Mouse (Mus musculus): ENCODE results near the gene Elobl. TPM values are rescaled to one million over a fixed set of nuclear protein-coding genes. Genes with fewer than 3 reads are reported as not detected.

Gene Elobl
- total and polyA plus RNA-seq, 3 experiments, result not detected

DNA sequence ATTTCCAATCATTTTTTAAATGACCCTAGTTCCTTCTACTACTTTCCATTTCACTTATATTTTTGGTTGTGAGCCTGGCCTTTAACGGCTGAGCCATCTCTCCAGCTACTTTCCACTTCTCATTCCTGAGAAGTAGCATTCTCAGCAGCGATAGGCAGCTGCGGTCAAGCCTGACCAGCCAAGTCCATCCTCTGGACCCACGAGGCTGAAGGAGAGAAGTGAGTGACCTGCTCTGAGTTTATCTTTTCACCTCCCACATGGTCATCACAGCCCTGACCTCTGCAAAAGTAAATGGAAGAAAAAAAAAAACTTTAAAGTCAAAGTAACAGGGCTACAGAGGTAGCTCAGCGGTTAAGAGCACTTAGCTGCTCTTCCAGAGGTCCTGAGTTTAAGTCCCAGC is 40.2 kb downstream of the Elobl start:
- no peaks in the 10 kb centered on the region for H3K4me1 ChIP-seq (ENCODE audit: control insufficient read depth in 1 of 2, insufficient read depth in 2 of 2)
- H3K27ac ChIP-seq (ENCODE audit: insufficient read depth, low read depth), result no peak overlapping the region
- H3K4me2 ChIP-seq (ENCODE audit: insufficient read depth, low read depth, poor library complexity, severe bottlenecking), result no peak overlapping the region
- no peak for DNase-seq (ENCODE audit: extremely low read depth)
- in situ Hi-C loops (cut with MboI; ENCODE audit: low pct_ligation_motif_present, low pct_unique_long_range_greater_than_20kb, low sequenced_read_pairs), result no loop called here
- no peak overlapping the region for H3K4me3 ChIP-seq (replicated peaks in 1 of 3; ENCODE audit: low read depth in 2 of 3, low read length in 2 of 3, poor library complexity in 1 of 3)
- no peak overlapping the region for H3K9ac ChIP-seq (ENCODE audit: insufficient read depth, low read depth)
- peaks cover 75 to 90% of the 10 kb centered on the region in 2 experiments for H3K36me3 ChIP-seq (replicated peaks in 1 of 2; ENCODE audit: control insufficient read depth in 1 of 2, insufficient read depth in 1 of 2, low read length in 1 of 2)
- H3K9me3 ChIP-seq (replicated peaks; ENCODE audit: low read length), result no peaks in the 10 kb centered on the region
- H3K79me2 ChIP-seq (replicated peaks; ENCODE audit: control insufficient read depth, extremely low read depth, insufficient read depth, poor library complexity, severe bottlenecking), result no peaks in the 10 kb centered on the region
- TF ChIP-seq SIN3A (IDR thresholded peaks at IDR 0.05; ENCODE audit: low read length), result no peak
- no peak for TF ChIP-seq KAT2A (IDR thresholded peaks at IDR 0.05; ENCODE audit: insufficient replicate concordance, low read length)
- TF ChIP-seq JUN (IDR thresholded peaks at IDR 0.05; ENCODE audit: insufficient read depth, low read depth, low read length), result no peak
- TF ChIP-seq CHD1 (IDR thresholded peaks at IDR 0.05; ENCODE audit: low read depth, low read length), result no peak
- no peak for TF ChIP-seq ELF1 (IDR thresholded peaks at IDR 0.05; ENCODE audit: low read depth, low read length)
- TF ChIP-seq MYC (IDR thresholded peaks at IDR 0.05; ENCODE audit: low read depth, low read length), result no peak
- TF ChIP-seq PAX5 (IDR thresholded peaks at IDR 0.05; ENCODE audit: low read length), result no peak
- TF ChIP-seq MAZ (IDR thresholded peaks at IDR 0.05; ENCODE audit: low read depth, low read length), result no peak
- TF ChIP-seq ETS1 (conservative IDR thresholded peaks at IDR 0.05; ENCODE audit: low read depth, low read length), result no peak
- TF ChIP-seq IRF4 (IDR thresholded peaks at IDR 0.05; ENCODE audit: low read depth, low read length), result no peak
- TF ChIP-seq MXI1 (IDR thresholded peaks at IDR 0.05; ENCODE audit: low read depth, low read length), result no peak
- TF ChIP-seq TCF12 (IDR thresholded peaks at IDR 0.05; ENCODE audit: low read depth, low read length), result no peak
- TF ChIP-seq MEF2A (IDR thresholded peaks at IDR 0.05; ENCODE audit: borderline replicate concordance, low read depth, low read length), result no peak
- no peak for TF ChIP-seq ZC3H11A (IDR thresholded peaks at IDR 0.05; ENCODE audit: low read depth, low read length)
- TF ChIP-seq USF2 (conservative IDR thresholded peaks at IDR 0.05; ENCODE audit: low read depth, low read length), result no peak
- TF ChIP-seq EP300 (IDR thresholded peaks at IDR 0.05; ENCODE audit: low read length), result no peak
- dilution Hi-C loops (cut with MboI; ENCODE audit: extremely low pct_ligation_motif_present, extremely low pct_unique_long_range_greater_than_20kb, low sequenced_read_pairs), result no loop called here
- H3K27me3 ChIP-seq (replicated peaks), result no peaks in the 10 kb centered on the region

Other genes with a start within 250 kb of the Elobl start
- gene Msi2, start 248.4 kb downstream of the Elobl start, total RNA-seq (2012; rRNA removed), result 46.3 and 52.6 TPM in 2 replicates
- gene Msi2, start 248.4 kb downstream of the Elobl start, total RNA-seq (2014; rRNA removed), result 73.1 and 76.2 TPM in 2 replicates
- 33.7 and 40.3 TPM in 2 replicates for gene Msi2, start 248.4 kb downstream of the Elobl start, polyA plus RNA-seq (2012; ENCODE audit: insufficient read length, low read depth)
- gene Akap1, start 102.3 kb downstream of the Elobl start, total RNA-seq (2012; rRNA removed), result 46.4 and 57.6 TPM in 2 replicates
- 47.5 and 51.6 TPM in 2 replicates for gene Akap1, start 102.3 kb downstream of the Elobl start, total RNA-seq (2014; rRNA removed)
- gene Akap1, start 102.3 kb downstream of the Elobl start, polyA plus RNA-seq (2012; ENCODE audit: insufficient read length, low read depth), result 53.4 and 54.8 TPM in 2 replicates
- gene Scpep1, start 11.5 kb downstream of the Elobl start, total RNA-seq (2012; rRNA removed), result 98.9 and 121 TPM in 2 replicates
- gene Scpep1, start 11.5 kb downstream of the Elobl start, total RNA-seq (2014; rRNA removed), result 84.5 and 101 TPM in 2 replicates
- gene Scpep1, start 11.5 kb downstream of the Elobl start, polyA plus RNA-seq (2012; ENCODE audit: insufficient read length, low read depth), result 202 and 210 TPM in 2 replicates
- 28.5 and 33.0 TPM in 2 replicates for gene Coil, start 3.3 kb upstream of the Elobl start, total RNA-seq (2012; rRNA removed)
- gene Coil, start 3.3 kb upstream of the Elobl start, total RNA-seq (2014; rRNA removed), result 37.4 and 41.3 TPM in 2 replicates
- 35.2 and 35.4 TPM in 2 replicates for gene Coil, start 3.3 kb upstream of the Elobl start, polyA plus RNA-seq (2012; ENCODE audit: insufficient read length, low read depth)
- 19.5 and 20.1 TPM in 2 replicates for gene Trim25, start 32.4 kb upstream of the Elobl start, total RNA-seq (2012; rRNA removed)
- 5.1 and 6.1 TPM in 2 replicates for gene Trim25, start 32.4 kb upstream of the Elobl start, total RNA-seq (2014; rRNA removed)
- gene Trim25, start 32.4 kb upstream of the Elobl start, polyA plus RNA-seq (2012; ENCODE audit: insufficient read length, low read depth), result 41.2 and 48.3 TPM in 2 replicates
- gene Dgke, start 99.9 kb upstream of the Elobl start, total RNA-seq (2012; rRNA removed), result 4.8 and 5.8 TPM in 2 replicates
- gene Dgke, start 99.9 kb upstream of the Elobl start, total RNA-seq (2014; rRNA removed), result 13.4 and 14.3 TPM in 2 replicates
- 15.0 and 17.0 TPM in 2 replicates for gene Dgke, start 99.9 kb upstream of the Elobl start, polyA plus RNA-seq (2012; ENCODE audit: insufficient read length, low read depth)
- gene Gm525, start 106.9 kb upstream of the Elobl start, total RNA-seq (2012; rRNA removed), result 0.34 and 0.46 TPM in 2 replicates
- gene Gm525, start 106.9 kb upstream of the Elobl start, total RNA-seq (2014; rRNA removed), result not detected in 2 replicates
- gene Gm525, start 106.9 kb upstream of the Elobl start, polyA plus RNA-seq (2012; ENCODE audit: insufficient read length, low read depth), result 0.83 TPM in 1 of 2 replicates, not detected in the other

Measured in CH12.LX (cell line).